Mouse (Mus musculus) megakaryocyte-erythroid progenitor cell, adult 5-6 weeks (primary cell): ENCODE data around the gene Zbtb16. TPM values are rescaled to one million over a fixed set of nuclear protein-coding genes. Genes with fewer than 3 reads are reported as not detected.

Experiments used
- ATAC-seq: replicated peaks from 2 replicates; pipeline ENCODE4 v1.8.0; 2016; ENCODE audit warnings: mild to moderate bottlenecking, inconsistent platforms; ENCODE audit not compliant: severe bottlenecking, poor library complexity, low FRiP score, low TSS enrichment
- total RNA-seq, 2 experiments: library from RNA; stranded (forward) in 1 of 2; stranded (reverse) in 1 of 2; fragments of 200-1000, 215-1000 nt in 1 of 2; fragments of >200 nt in 1 of 2; fragmentation: Nextera tagmentation in 1 of 2; gene quantifications; 2 replicates each; pipeline ENCODE4 v1.2.3; 2014 to 2017

The Zbtb16 gene
- total RNA-seq, 2 experiments from 2014 or later = 2.3 to 4.0 TPM

- ATAC-seq = no peak
Observed at GRCm38 (mm10) chr9:48696330-48696729, 139.7 kb downstream of the Zbtb16 start.

GRCm38 (mm10) chr9:48695796-48696195 is 140.2 kb downstream of the Zbtb16 start:
- no peak for ATAC-seq

GRCm38 (mm10) chr9:48694616-48695061 is 141.4 kb downstream of the Zbtb16 start:
- ATAC-seq = no peak

- ATAC-seq = no peak
Observed at GRCm38 (mm10) chr9:48693696-48694095, 142.3 kb downstream of the Zbtb16 start.

GRCm38 (mm10) chr9:48689718-48689980 is 146.4 kb downstream of the Zbtb16 start:
- ATAC-seq = no peak

GRCm38 (mm10) chr9:48688859-48689717 is 146.9 kb downstream of the Zbtb16 start:
- ATAC-seq = peak; percentile 86

- ATAC-seq = no peak
Observed at GRCm38 (mm10) chr9:48687891-48688290, 148.1 kb downstream of the Zbtb16 start.

GRCm38 (mm10) chr9:48685721-48686120 is 150.3 kb downstream of the Zbtb16 start:
- ATAC-seq = no peak

- ATAC-seq = no peak
Observed at GRCm38 (mm10) chr9:48684144-48684543, 151.9 kb downstream of the Zbtb16 start.

- no peak for ATAC-seq
Observed at GRCm38 (mm10) chr9:48681193-48681592, 154.8 kb downstream of the Zbtb16 start.

- ATAC-seq = no peak
Observed at GRCm38 (mm10) chr9:48678426-48679358, 157.3 kb downstream of the Zbtb16 start.

GRCm38 (mm10) chr9:48675151-48675790 is 160.8 kb downstream of the Zbtb16 start:
- ATAC-seq = no peak

- no peak for ATAC-seq
Observed at GRCm38 (mm10) chr9:48674359-48675015, 161.5 kb downstream of the Zbtb16 start.

GRCm38 (mm10) chr9:48673804-48674203 is 162.2 kb downstream of the Zbtb16 start:
- no peak for ATAC-seq

- no peak for ATAC-seq
Observed at GRCm38 (mm10) chr9:48673213-48673612, 162.8 kb downstream of the Zbtb16 start.

- ATAC-seq = no peak
Observed at GRCm38 (mm10) chr9:48671841-48672240, 164.2 kb downstream of the Zbtb16 start.

- ATAC-seq = no peak
Observed at GRCm38 (mm10) chr9:48670156-48670555, 165.9 kb downstream of the Zbtb16 start.

- ATAC-seq = no peak
Observed at GRCm38 (mm10) chr9:48669672-48670071, 166.3 kb downstream of the Zbtb16 start.

- no peak for ATAC-seq
Observed at GRCm38 (mm10) chr9:48666702-48667101, 169.3 kb downstream of the Zbtb16 start.
